Mouse (Mus musculus) ovary, adult 18-20 months (tissue): ENCODE results near the gene Bmpr1b.
A peak's percentile ranks its signal among the peaks of the same experiment; 100 is the strongest.

ENCODE experiments used
- DNase-seq: peaks from one replicate; pipeline ENCODE4 v3.0.0; 2022; ENCODE audit warnings: low spot score, mixed read lengths

Bmpr1b gene

GRCm38 (mm10) chr3:141905903-141906623 is 263.2 kb downstream of the Bmpr1b start:
- no peak for DNase-seq

GRCm38 (mm10) chr3:141900361-141900760 is 268.9 kb downstream of the Bmpr1b start:
- no peak for DNase-seq

GRCm38 (mm10) chr3:141899521-141899920 is 269.7 kb downstream of the Bmpr1b start:
- DNase-seq = no peak

GRCm38 (mm10) chr3:141897698-141898097 is 271.5 kb downstream of the Bmpr1b start:
- no peak for DNase-seq

GRCm38 (mm10) chr3:141896870-141897554 is 272.2 kb downstream of the Bmpr1b start:
- no peak for DNase-seq

- DNase-seq = no peak
Measured at GRCm38 (mm10) chr3:141895096-141895495, 274.1 kb downstream of the Bmpr1b start.

- DNase-seq = no peak
Measured at GRCm38 (mm10) chr3:141890668-141891067, 278.6 kb downstream of the Bmpr1b start.

GRCm38 (mm10) chr3:141887476-141888274 is 281.6 kb downstream of the Bmpr1b start:
- no peak for DNase-seq

- DNase-seq = no peak
Measured at GRCm38 (mm10) chr3:141884190-141884589, 285.0 kb downstream of the Bmpr1b start.

- DNase-seq = peak; percentile 17
Measured at GRCm38 (mm10) chr3:141882496-141882895, 286.7 kb downstream of the Bmpr1b start.

GRCm38 (mm10) chr3:141872337-141873042 is 296.7 kb downstream of the Bmpr1b start:
- DNase-seq = no peak

- no peak for DNase-seq
Measured at GRCm38 (mm10) chr3:141871805-141872204, 297.4 kb downstream of the Bmpr1b start.

GRCm38 (mm10) chr3:141862816-141863461 is 306.3 kb downstream of the Bmpr1b start:
- peak; percentile 21 for DNase-seq

- no peak for DNase-seq
Measured at GRCm38 (mm10) chr3:141857123-141857522, 312.1 kb downstream of the Bmpr1b start.

GRCm38 (mm10) chr3:141854339-141854738 is 314.9 kb downstream of the Bmpr1b start:
- DNase-seq = no peak

GRCm38 (mm10) chr3:141850141-141850540 is 319.1 kb downstream of the Bmpr1b start:
- DNase-seq = no peak

GRCm38 (mm10) chr3:141849206-141849605 is 320.0 kb downstream of the Bmpr1b start:
- no peak for DNase-seq

- DNase-seq = no peak
Measured at GRCm38 (mm10) chr3:141838864-141839263, 330.4 kb downstream of the Bmpr1b start.

- DNase-seq = no peak
Measured at GRCm38 (mm10) chr3:141831135-141831534, 338.1 kb downstream of the Bmpr1b start.

- no peak for DNase-seq
Measured at GRCm38 (mm10) chr3:141828301-141828700, 340.9 kb downstream of the Bmpr1b start.

- peak; percentile 34 for DNase-seq
Measured at GRCm38 (mm10) chr3:141819331-141819941, 349.8 kb downstream of the Bmpr1b start.
